Mouse (Mus musculus): ENCODE measurements around the gene Gm128. TPM values are rescaled to one million over a fixed set of nuclear protein-coding genes. Genes with fewer than 3 reads are reported as not detected.

The Gm128 gene
- polyA plus RNA-seq, 1 experiment = not detected

GRCm38 (mm10) chr3:95233303-95233980, 8.0 kb downstream of the Gm128 start:
- Histone ChIP-seq H3K4me3 (ENCODE audit: insufficient read depth, low read length) (no peak overlapping the region), H3K27ac (ENCODE audit: insufficient read depth, low read depth, low read length) (no peak overlapping the region), H3K4me1 (ENCODE audit: control insufficient read depth, insufficient read depth, low read length) (peaks cover 22% of the 10 kb centered on the region)
- no peak for TF ChIP-seq POLR2A (IDR thresholded peaks at IDR 0.05; ENCODE audit: borderline replicate concordance, low read depth, low read length)
- TF ChIP-seq CTCF (IDR thresholded peaks at IDR 0.05; ENCODE audit: low read depth, low read length) = no peak

GRCm38 (mm10) chr3:95232771-95233170, 8.6 kb downstream of the Gm128 start:
- no peak overlapping the region for H3K4me3 ChIP-seq (ENCODE audit: insufficient read depth, low read length)
- H3K4me1 ChIP-seq (ENCODE audit: control insufficient read depth, insufficient read depth, low read length) = peaks cover 22% of the 10 kb centered on the region
- H3K27ac ChIP-seq (ENCODE audit: insufficient read depth, low read depth, low read length) = no peak overlapping the region; the same call in 1 of the 2 replicates
- no peak for TF ChIP-seq POLR2A (IDR thresholded peaks at IDR 0.05; ENCODE audit: borderline replicate concordance, low read depth, low read length)
- TF ChIP-seq CTCF (IDR thresholded peaks at IDR 0.05; ENCODE audit: low read depth, low read length) = no peak

DNA sequence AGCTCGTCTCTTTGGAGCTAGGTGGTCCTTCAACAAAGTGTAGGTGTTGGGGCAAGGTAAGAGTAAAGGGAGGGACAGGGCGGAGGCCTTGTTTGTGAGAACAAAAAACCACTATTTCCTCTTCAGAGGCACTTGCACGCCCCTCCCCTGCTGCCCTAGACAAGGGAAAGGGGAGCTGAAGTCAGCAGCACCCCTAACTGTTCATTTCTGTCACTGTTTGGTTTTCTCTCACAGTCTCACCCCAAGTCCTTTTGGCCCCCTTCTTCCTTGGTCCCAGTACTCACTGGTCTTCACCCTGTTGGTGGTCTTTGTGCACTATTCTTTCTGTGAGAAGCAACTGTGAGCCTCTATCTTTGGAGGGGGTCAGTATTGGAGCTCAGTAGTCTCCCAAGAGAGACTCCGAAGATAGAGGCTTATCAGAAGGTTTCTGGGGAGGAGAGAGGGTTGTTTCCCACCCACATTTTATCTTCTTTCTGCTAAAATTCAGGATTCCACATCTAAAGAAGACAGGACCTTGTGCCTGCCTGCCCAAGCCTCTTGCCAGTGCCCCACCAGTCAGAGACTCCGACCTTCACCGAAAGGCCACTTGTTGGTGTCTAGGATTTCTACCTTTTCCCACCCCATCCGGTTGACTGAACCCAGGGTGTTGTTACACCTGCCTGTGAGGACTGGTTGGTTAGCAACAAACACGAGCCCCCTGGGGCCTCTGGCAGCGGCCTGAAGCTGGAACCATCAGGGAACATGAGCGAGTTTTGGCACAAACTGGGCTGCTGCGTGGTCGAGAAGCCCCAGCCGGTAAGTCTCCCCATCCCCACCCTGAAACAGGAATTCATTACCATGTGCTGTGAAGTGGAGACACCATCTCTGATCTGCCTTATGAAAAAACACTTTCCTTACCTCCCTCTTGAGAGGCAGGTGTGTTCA, 9.8 kb downstream of the Gm128 start, which contains the start of gene Mllt11:
Gene Mllt11, minus strand, starts transcription at position 874 of the 924 bp plus-strand sequence.
- TF ChIP-seq CTCF (IDR thresholded peaks at IDR 0.05; ENCODE audit: low read depth, low read length) (no peak), POLR2A (IDR thresholded peaks at IDR 0.05; ENCODE audit: borderline replicate concordance, low read depth, low read length) (no peak)
- peak within 1 kb of the TSS; percentile 99 for H3K27ac ChIP-seq (ENCODE audit: insufficient read depth, low read depth, low read length)
- peak within 1 kb of the TSS; percentile 88 for H3K4me3 ChIP-seq (ENCODE audit: insufficient read depth, low read length)
- H3K4me1 ChIP-seq (ENCODE audit: control insufficient read depth, insufficient read depth, low read length) = peaks cover 18% of the 10 kb centered on the region

GRCm38 (mm10) chr3:95230495-95231297, 10.7 kb downstream of the Gm128 start:
- Histone ChIP-seq H3K27ac (ENCODE audit: insufficient read depth, low read depth, low read length) (peak overlapping the region; percentile 99), H3K4me1 (ENCODE audit: control insufficient read depth, insufficient read depth, low read length) (peaks cover 18% of the 10 kb centered on the region), H3K4me3 (ENCODE audit: insufficient read depth, low read length) (peak overlapping the region; percentile 88)
- TF ChIP-seq CTCF (IDR thresholded peaks at IDR 0.05; ENCODE audit: low read depth, low read length) (no peak), POLR2A (IDR thresholded peaks at IDR 0.05; ENCODE audit: borderline replicate concordance, low read depth, low read length) (no peak)

DNA sequence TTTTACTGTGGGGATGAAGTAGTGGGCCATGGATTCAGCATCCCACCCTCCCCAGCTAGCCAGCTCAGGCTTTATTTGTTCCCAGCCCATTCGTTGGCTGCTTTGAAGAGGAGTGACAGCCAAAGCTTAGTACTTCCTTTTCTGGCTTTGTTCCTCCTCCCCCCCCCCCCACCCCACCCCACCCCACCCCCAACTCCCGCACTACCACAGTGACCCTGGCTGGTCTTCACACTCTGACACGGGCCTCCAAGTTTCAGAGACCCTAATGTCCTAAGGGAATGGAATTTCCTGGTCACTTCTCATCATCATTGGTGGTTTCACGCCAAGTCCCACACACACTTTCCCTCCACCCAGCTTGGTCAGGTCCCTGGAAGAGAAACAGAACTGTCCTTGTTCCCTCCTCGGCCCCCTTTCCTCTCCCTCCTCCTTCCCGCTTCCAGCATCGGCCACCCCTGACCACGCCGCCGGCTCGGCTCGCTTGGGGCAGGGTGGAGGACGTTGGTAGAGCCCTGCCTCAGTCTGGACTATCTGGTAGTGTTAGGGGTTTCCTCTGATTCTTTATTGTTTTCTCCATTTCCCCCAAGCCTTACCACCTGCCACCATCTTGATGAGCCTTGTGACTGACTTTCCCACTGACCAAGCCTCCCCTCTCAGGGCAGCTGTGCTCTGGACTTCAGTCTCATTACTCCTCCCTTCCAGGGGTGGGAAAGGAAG, 11.5 kb downstream of the Gm128 start:
- TF ChIP-seq CTCF (IDR thresholded peaks at IDR 0.05; ENCODE audit: low read depth, low read length) = no peak
- TF ChIP-seq POLR2A (IDR thresholded peaks at IDR 0.05; ENCODE audit: borderline replicate concordance, low read depth, low read length) = no peak
- Histone ChIP-seq H3K4me1 (ENCODE audit: control insufficient read depth, insufficient read depth, low read length) (peaks cover 18% of the 10 kb centered on the region), H3K4me3 (ENCODE audit: insufficient read depth, low read length) (peak overlapping the region; percentile 88), H3K27ac (ENCODE audit: insufficient read depth, low read depth, low read length) (peak overlapping the region; percentile 99)

GRCm38 (mm10) chr3:95228894-95229780, 12.3 kb downstream of the Gm128 start:
- H3K4me1 ChIP-seq (ENCODE audit: control insufficient read depth, insufficient read depth, low read length) = peaks cover 18% of the 10 kb centered on the region
- TF ChIP-seq POLR2A (IDR thresholded peaks at IDR 0.05; ENCODE audit: borderline replicate concordance, low read depth, low read length) = no peak
- no peak for TF ChIP-seq CTCF (IDR thresholded peaks at IDR 0.05; ENCODE audit: low read depth, low read length)
- H3K4me3 ChIP-seq (ENCODE audit: insufficient read depth, low read length) = peak overlapping the region; percentile 88
- H3K27ac ChIP-seq (ENCODE audit: insufficient read depth, low read depth, low read length) = peak overlapping the region; percentile 99

- Histone ChIP-seq H3K27ac (ENCODE audit: insufficient read depth, low read depth, low read length) (peak within 1 kb of the TSS; percentile 99), H3K4me3 (ENCODE audit: insufficient read depth, low read length) (peak within 1 kb of the TSS; percentile 88), H3K4me1 (ENCODE audit: control insufficient read depth, insufficient read depth, low read length) (peaks cover 18% of the 10 kb centered on the region)
- TF ChIP-seq CTCF (IDR thresholded peaks at IDR 0.05; ENCODE audit: low read depth, low read length) (no peak), POLR2A (IDR thresholded peaks at IDR 0.05; ENCODE audit: borderline replicate concordance, low read depth, low read length) (peak; percentile 9; the same call in 1 of the 2 replicates)
These were observed 13.1 kb downstream of the Gm128 start, which contains the start of gene Cdc42se1 for GRCm38 (mm10) chr3:95228148-95228893. Cdc42se1 (plus strand) TSS chr3:95228732.

All from bone marrow macrophage, adult 2 months (primary cell).